Mouse (Mus musculus): ENCODE results near the gene Abcc10.

Gene Abcc10

GRCm38 (mm10) chr17:46285407-46285806 is 42.7 kb downstream of the Abcc10 start:
- DNase-seq (ENCODE audit: low spot score) = no peak

- DNase-seq (ENCODE audit: low spot score) = no peak
Measured at GRCm38 (mm10) chr17:46284653-46285052, 43.5 kb downstream of the Abcc10 start.

GRCm38 (mm10) chr17:46283911-46284310 is 44.2 kb downstream of the Abcc10 start:
- DNase-seq (ENCODE audit: low spot score) = no peak

- no peak for DNase-seq (ENCODE audit: low spot score)
Measured at GRCm38 (mm10) chr17:46283140-46283539, 45.0 kb downstream of the Abcc10 start.

- DNase-seq (ENCODE audit: low spot score) = peak; percentile 82
Measured at GRCm38 (mm10) chr17:46282483-46283123, 45.5 kb downstream of the Abcc10 start, which contains the start of gene Tjap1. Gene Tjap1 (minus strand): TSS chr17:46283026.

- no peak for DNase-seq (ENCODE audit: low spot score)
Measured at GRCm38 (mm10) chr17:46278011-46278765, 50.0 kb downstream of the Abcc10 start.

GRCm38 (mm10) chr17:46277586-46277985 is 50.6 kb downstream of the Abcc10 start:
- no peak for DNase-seq (ENCODE audit: low spot score)

GRCm38 (mm10) chr17:46275506-46275905 is 52.6 kb downstream of the Abcc10 start:
- DNase-seq (ENCODE audit: low spot score) = no peak

GRCm38 (mm10) chr17:46275034-46275433 is 53.1 kb downstream of the Abcc10 start:
- DNase-seq (ENCODE audit: low spot score) = no peak

GRCm38 (mm10) chr17:46274465-46274864 is 53.7 kb downstream of the Abcc10 start:
- no peak for DNase-seq (ENCODE audit: low spot score)

GRCm38 (mm10) chr17:46273803-46274236 is 54.3 kb downstream of the Abcc10 start:
- DNase-seq (ENCODE audit: low spot score) = no peak

GRCm38 (mm10) chr17:46272675-46273074 is 55.5 kb downstream of the Abcc10 start:
- no peak for DNase-seq (ENCODE audit: low spot score)

GRCm38 (mm10) chr17:46272058-46272457 is 56.1 kb downstream of the Abcc10 start:
- no peak for DNase-seq (ENCODE audit: low spot score)

- no peak for DNase-seq (ENCODE audit: low spot score)
Measured at GRCm38 (mm10) chr17:46269771-46270534, 58.2 kb downstream of the Abcc10 start.

GRCm38 (mm10) chr17:46268026-46268720 is 60.0 kb downstream of the Abcc10 start:
- DNase-seq (ENCODE audit: low spot score) = no peak

- no peak for DNase-seq (ENCODE audit: low spot score)
Measured at GRCm38 (mm10) chr17:46267511-46267910, 60.6 kb downstream of the Abcc10 start.

- DNase-seq (ENCODE audit: low spot score) = no peak
Measured at GRCm38 (mm10) chr17:46266986-46267385, 61.2 kb downstream of the Abcc10 start.

- no peak for DNase-seq (ENCODE audit: low spot score)
Measured at GRCm38 (mm10) chr17:46265918-46266618, 62.1 kb downstream of the Abcc10 start.

- no peak for DNase-seq (ENCODE audit: low spot score)
Measured at GRCm38 (mm10) chr17:46265502-46265901, 62.6 kb downstream of the Abcc10 start.

GRCm38 (mm10) chr17:46262201-46262694 is 65.9 kb downstream of the Abcc10 start:
- DNase-seq (ENCODE audit: low spot score) = no peak

GRCm38 (mm10) chr17:46259675-46260074 is 68.5 kb downstream of the Abcc10 start:
- DNase-seq (ENCODE audit: low spot score) = no peak
